Mouse (Mus musculus) gastrocnemius, postnatal 4 days (tissue): ENCODE data around the gene Tmem234. TPM values are rescaled to one million over a fixed set of nuclear protein-coding genes. Genes with fewer than 3 reads are reported as not detected.
A peak's percentile ranks its signal among the peaks of the same experiment; 100 is the strongest.

Experiments used
- DNase-seq, 2 experiments: peaks; one replicate each; pipeline ENCODE4 v3.0.0; 2021 to 2022; ENCODE audit warnings: low spot score in 2 of 2, mixed read lengths in 2 of 2
- microRNA-seq: library from miRNA; unstranded; fragments of <30 nt; microRNA quantifications from one replicate; pipeline ENCODE4 v1.2.0, GENCODE M21; 2021
- total RNA-seq, 2 experiments: library from RNA; stranded (reverse); gene quantifications; 2 replicates each; pipeline ENCODE4 v1.2.3; 2021

The Tmem234 gene
- total RNA-seq, 2 experiments from 2014 or later = 65.2 to 68.4 TPM

DNA sequence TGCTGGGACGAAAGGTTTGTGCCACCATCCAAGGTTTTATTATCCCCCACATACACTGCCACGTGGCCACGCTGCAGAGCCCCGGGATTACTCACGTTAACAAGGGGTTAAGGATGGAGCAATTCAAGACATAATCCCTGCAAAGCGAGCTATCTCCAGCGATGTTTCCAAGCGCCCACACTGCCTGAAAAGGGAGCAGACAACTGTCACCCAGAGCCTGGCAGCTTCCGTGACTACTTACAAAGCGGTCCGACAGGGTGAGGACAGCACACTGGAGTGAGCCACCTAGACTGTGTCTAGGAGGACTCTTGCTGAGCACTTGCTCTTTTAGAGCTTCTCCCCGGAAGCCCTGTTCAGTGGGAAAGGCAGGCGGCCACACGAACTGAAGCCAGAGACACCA is 54.3 kb downstream of the Tmem234 start:
- no peak for DNase-seq

GRCm38 (mm10) chr4:129661584-129661983 is 61.1 kb downstream of the Tmem234 start:
- DNase-seq = no peak

- DNase-seq = no peak
These were observed 61.9 kb downstream of the Tmem234 start for GRCm38 (mm10) chr4:129662255-129662813.

GRCm38 (mm10) chr4:129671491-129672082 is 71.1 kb downstream of the Tmem234 start:
- peak in 1 of 2 experiments; percentile 48 for DNase-seq

- peak; percentile 77 to 90 for DNase-seq
These were observed 71.8 kb downstream of the Tmem234 start, which contains the start of gene Kpna6 for GRCm38 (mm10) chr4:129672083-129672877. Gene Kpna6, minus strand, starts transcription at chr4:129672767.

DNA sequence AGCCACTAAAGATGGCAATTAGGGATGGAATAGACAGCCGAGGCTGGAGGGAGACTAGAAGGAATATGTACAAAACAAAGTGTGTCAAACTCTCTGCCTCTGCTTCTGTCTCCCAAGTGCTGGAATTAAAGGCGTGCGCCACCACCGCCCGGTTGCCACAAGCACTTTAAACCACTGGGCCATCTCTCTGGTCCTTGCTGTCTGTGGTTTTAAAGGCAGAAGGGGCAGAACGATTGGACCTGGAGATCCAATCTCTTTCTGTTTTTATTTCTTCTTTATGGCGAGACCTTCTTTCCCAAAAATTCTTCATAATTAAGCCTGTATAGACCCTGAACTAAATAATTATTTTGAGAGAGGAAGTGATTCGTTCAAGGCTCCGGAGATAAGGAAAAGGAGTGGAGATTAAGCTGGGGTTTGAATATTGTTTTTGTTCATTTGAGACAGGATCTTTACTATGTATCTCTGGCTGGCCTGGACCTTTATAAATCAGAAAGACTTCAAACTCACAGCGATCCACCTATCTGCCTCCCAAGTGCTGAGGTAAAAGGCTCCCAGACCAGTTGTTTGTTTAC is 72.5 kb downstream of the Tmem234 start:
- no peak for DNase-seq

Small RNA genes lying within 50 kb of the gene (microRNA-seq; reads per million reads assigned to microRNA genes)
- gene Mir8119 = not detected

Other genes starting within 250 kb of the Tmem234 start
- 1 to 10 TPM; 6.7 to 7.5 TPM for gene Zbtb8a, start 222.6 kb upstream of the Tmem234 start, total RNA-seq
- not detected for gene Zbtb8b, start 159.8 kb upstream of the Tmem234 start, total RNA-seq
- gene Bsdc1, start 139.1 kb upstream of the Tmem234 start, total RNA-seq = 10 to 100 TPM; 32.2 to 35.2 TPM
- not detected for gene Tssk3, start 109.6 kb upstream of the Tmem234 start, total RNA-seq
- gene Fam229a, start 109.5 kb upstream of the Tmem234 start, total RNA-seq = not detected
- 10 to 100 TPM; 63.2 to 63.9 TPM for gene Marcksl1, start 87.1 kb upstream of the Tmem234 start, total RNA-seq
- 10 to 100 TPM; 39.5 to 42.1 TPM for gene Hdac1, start 58.0 kb upstream of the Tmem234 start, total RNA-seq
- gene Lck, start 27.0 kb upstream of the Tmem234 start, total RNA-seq = 1 to 10 TPM in 1 of 2 experiments, under 1 TPM in 1; 0.34 to 2.0 TPM
- 1 to 10 TPM; 1.2 to 1.3 TPM for gene Fam167b, start 22.1 kb upstream of the Tmem234 start, total RNA-seq
- gene Eif3i, start within 50 bp of the Tmem234 start, total RNA-seq = 100 to 1,000 TPM; 167 to 176 TPM
- gene Dcdc2b, start 13.6 kb downstream of the Tmem234 start, total RNA-seq = 1 to 10 TPM; 1.6 to 2.7 TPM
- 10 to 100 TPM; 13.2 to 13.6 TPM for gene Iqcc, start 18.4 kb downstream of the Tmem234 start, total RNA-seq
- gene Ccdc28b, start 23.3 kb downstream of the Tmem234 start, total RNA-seq = 10 to 100 TPM; 44.7 to 51.2 TPM
- gene Txlna, start 40.4 kb downstream of the Tmem234 start, total RNA-seq = 10 to 100 TPM; 53.7 to 56.0 TPM
- gene Kpna6, start 72.1 kb downstream of the Tmem234 start, total RNA-seq = 10 to 100 TPM; 54.4 to 63.4 TPM
- gene Tmem39b, start 96.2 kb downstream of the Tmem234 start, total RNA-seq = 1 to 10 TPM; 7.3 to 7.8 TPM
- 10 to 100 TPM; 75.8 to 77.4 TPM for gene Khdrbs1, start 141.6 kb downstream of the Tmem234 start, total RNA-seq
- gene Ptp4a2, start 210.6 kb downstream of the Tmem234 start, total RNA-seq = 100 to 1,000 TPM; 406 to 430 TPM